Mouse (Mus musculus): ENCODE data around the gene Zc3h12d. TPM values are rescaled to one million over a fixed set of nuclear protein-coding genes. Genes with fewer than 3 reads are reported as not detected.

Gene Zc3h12d
- total RNA-seq, 1 experiment from 2014 or later, result 0.52 TPM

DNA sequence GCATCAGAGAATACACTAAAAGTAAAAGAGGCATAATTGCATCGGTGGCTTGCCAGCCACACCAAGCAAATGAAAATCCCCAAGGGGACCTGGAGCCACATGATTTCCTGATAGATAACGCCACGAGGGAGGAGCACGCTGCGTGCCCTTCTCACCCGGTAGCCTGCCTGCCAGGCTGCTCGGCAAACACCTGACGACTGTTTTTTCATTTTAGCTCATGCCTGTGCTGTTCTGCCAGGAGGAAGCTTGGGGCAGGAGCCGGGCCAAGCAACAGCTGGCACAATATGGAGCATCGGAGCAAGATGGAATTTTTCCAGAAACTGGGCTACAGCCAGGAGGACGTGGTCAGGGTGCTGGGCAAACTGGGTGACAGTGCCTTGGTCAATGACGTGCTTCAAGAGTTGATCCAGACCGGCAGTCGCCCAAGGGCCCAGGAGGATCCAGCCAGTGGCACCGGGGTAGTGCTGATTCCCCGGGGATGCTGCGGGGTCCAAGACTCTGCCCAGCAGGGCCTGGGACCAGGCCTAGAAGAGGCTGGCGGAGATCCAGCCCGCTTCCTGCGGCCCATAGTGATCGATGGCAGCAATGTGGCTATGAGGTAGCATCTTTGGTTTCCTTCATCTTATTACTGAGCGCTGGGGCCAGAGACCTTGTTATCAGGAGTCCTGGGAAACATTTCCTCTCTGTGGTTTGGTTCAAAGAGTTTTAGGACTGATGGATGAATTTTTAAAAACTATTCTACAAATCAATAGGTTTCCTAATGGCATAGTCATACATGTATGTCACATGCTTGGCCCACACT is 7.5 kb downstream of the Zc3h12d start:
- DNase-seq, result peak; percentile 68

DNA sequence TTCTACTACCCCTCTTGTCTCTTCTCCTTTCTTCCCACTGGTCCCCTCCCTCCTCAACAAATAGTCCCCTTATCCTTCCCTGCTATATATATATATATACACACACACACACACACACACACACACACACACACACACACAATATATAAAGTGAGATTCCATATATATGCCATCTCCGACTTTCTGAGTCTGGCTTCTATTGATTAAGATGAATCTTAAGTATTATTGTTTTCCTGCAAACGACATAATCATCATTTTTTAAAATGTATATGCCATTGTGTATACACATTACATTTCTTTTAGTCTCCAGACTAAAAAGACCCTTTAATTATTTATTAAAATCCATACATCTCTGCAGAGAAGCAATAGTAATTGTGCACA is 8.1 kb downstream of the Zc3h12d start:
- DNase-seq, result no peak

- DNase-seq, result no peak
These were observed 8.5 kb downstream of the Zc3h12d start for GRCm38 (mm10) chr10:7840785-7841184.

DNA sequence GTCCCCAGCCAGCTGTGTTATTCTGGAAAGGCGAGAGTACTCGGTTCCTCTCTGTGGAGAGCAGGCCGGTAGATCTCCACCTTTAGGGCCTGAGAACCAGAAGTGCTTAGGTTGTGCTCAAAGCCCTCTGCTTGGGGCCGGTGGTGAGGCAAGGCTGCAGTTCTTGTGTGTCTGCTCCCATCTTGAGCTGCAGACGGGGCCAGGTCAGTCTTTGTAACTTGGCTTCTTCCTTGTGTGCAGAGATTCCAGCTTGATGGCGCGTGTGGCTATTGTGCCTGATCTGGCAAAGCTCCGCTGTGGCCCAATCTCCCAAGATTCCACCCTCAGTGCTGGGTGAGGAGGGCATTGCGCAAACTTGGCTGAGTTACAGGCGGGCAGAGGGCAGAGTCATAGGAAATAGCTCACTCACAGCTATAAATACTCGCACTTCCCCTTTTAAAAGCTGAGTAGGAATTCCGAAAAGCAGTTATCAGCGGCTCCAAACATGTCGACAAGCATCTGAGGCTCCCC is 9.4 kb downstream of the Zc3h12d start:
- DNase-seq, result peak; percentile 92

GRCm38 (mm10) chr10:7843181-7843580 is 10.9 kb downstream of the Zc3h12d start:
- DNase-seq, result no peak

DNA sequence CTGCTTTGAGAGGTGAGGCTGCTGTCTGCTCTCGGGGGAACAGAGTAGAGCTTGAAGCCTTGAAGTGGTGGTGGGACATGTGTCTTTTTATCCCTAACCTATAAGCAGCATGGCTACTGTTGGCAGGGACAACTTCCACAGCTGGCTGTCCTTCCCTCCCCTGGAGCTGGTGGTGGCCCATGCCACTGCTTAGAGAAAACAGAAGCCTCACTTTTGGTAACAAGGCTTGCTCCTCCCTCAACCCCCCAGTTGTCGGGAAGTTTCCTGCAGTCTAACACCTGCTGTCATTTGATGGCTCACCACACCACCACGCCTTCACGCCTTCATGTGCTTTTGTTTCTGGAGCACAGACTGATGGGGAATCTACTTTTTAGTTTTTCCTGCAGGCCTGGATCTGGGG is 11.9 kb downstream of the Zc3h12d start:
- no peak for DNase-seq

- DNase-seq, result no peak
These were observed 12.9 kb downstream of the Zc3h12d start for GRCm38 (mm10) chr10:7845136-7845535.

DNA sequence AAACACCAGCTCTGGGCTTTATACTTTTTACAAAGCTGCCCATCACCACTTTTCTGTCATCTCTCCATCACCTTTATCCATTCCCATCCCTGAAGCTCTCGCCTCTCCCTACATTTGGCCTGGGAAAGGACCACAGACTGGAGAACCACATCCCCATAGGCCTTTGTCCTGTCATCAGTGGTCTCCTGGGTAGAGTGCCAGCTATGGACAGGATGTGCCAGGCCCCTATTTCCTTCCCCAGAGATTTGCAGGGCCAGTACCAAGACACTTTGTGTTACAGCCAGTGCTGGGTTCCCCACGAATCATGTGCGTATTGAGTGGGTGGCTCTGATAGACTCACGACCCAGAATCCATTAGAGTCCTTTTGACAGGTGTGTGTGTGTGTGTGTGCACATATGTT is 13.7 kb downstream of the Zc3h12d start:
- DNase-seq, result no peak

- no peak for DNase-seq
These were observed 14.9 kb downstream of the Zc3h12d start for GRCm38 (mm10) chr10:7847166-7847605.

DNA sequence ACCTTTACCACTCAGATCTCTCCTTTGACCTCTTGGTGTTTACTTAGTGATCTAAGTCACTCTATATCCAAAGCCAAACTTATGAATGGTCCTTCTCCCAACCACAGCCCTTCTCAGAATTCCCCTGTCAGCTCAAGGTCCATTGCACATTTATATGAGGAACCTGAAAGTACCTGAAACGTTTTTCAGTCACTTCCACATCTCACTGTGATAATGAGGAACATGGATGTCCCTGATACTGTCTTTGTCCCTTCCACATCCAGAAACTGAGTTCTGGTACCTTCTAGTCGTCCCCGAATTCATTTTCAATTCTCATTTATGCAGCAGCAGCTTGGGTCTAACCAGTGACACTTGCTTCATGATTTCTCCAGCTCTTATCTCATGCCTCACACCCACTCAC is 19.6 kb downstream of the Zc3h12d start:
- no peak for DNase-seq

- no peak for DNase-seq
These were observed 28.2 kb downstream of the Zc3h12d start for GRCm38 (mm10) chr10:7860494-7860893.

DNA sequence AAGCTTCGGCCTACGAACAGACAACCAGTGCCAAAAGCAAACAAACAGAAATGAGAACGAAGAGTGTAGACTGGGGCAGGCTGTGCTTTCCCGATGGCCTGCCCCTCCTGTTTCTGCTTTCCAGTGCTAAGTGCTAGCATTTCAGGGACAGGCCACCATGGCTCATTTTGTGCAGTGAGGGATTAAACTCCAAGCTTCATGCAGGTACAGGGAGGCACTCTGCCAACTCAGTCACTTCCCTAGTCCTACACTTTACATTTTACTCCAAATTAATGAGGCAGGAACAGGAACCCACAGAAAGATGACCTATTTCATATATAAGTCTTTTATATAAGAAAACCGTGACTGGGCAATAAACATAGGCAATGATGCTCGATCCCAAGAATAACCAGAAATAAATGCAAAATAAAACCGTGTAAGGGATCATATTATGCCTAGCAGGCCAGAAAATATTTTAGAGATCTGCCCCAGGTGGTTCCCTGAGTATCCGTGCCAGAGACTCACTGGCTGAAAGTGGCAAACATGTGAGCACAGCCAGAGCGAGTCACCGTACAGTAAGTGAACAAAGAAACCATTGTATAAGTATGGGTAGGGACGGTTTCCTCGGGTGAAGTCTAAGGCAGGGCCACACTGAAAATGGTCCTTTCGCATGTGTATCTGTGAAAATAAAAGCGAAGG is 29.1 kb downstream of the Zc3h12d start:
- no peak for DNase-seq

GRCm38 (mm10) chr10:7861937-7862657 is 29.8 kb downstream of the Zc3h12d start:
- no peak for DNase-seq

DNA sequence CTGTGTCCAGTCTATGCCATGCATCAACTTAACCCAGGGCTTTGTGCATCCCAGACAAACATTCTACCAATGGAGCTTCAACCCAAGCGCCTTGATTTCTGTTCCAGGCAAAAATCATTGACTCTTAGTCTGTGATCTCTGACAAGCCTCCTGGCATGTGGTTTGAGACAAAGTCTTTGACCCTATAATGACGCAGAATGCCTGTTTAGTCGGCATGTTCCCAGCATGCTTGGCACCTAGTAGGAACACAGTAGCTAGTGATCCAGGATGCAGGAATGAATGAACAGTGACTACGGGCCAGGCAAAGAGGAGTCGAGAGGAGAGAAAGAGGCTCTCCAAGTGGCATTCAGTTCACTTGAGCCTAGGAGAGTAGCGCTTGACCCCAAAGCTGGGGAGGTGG is 31.1 kb downstream of the Zc3h12d start:
- no peak for DNase-seq

- peak; percentile 33 for DNase-seq
These were observed 31.9 kb downstream of the Zc3h12d start for GRCm38 (mm10) chr10:7864184-7864583.

- DNase-seq, result no peak
These were observed 32.5 kb downstream of the Zc3h12d start for GRCm38 (mm10) chr10:7864806-7865205.

GRCm38 (mm10) chr10:7866762-7867665 is 34.7 kb downstream of the Zc3h12d start:
- DNase-seq, result peak; percentile 65

- DNase-seq, result peak; percentile 16
These were observed 35.4 kb downstream of the Zc3h12d start for GRCm38 (mm10) chr10:7867666-7868030.

DNA sequence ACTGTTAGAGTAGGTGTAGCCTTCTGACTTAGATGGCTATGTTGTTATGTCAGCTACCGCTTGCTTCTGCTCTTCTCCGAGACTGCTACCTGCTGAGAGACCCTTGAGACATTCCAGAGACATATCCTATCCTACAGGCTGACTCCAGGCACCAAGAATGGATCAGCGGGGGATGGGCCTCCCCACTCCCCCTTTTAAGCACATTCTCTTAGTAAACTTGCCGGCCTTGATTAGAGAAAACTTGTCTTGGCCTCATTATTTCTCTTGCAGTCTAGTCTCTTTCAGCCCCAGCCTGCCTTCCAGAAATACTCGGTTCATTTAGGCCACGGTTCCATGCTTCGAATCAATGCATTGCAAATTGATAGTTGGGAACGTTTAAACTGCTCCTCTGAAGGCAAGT is 37.5 kb downstream of the Zc3h12d start:
- DNase-seq, result no peak

- DNase-seq, result peak; percentile 31
These were observed 38.5 kb downstream of the Zc3h12d start for GRCm38 (mm10) chr10:7870571-7871315.

DNA sequence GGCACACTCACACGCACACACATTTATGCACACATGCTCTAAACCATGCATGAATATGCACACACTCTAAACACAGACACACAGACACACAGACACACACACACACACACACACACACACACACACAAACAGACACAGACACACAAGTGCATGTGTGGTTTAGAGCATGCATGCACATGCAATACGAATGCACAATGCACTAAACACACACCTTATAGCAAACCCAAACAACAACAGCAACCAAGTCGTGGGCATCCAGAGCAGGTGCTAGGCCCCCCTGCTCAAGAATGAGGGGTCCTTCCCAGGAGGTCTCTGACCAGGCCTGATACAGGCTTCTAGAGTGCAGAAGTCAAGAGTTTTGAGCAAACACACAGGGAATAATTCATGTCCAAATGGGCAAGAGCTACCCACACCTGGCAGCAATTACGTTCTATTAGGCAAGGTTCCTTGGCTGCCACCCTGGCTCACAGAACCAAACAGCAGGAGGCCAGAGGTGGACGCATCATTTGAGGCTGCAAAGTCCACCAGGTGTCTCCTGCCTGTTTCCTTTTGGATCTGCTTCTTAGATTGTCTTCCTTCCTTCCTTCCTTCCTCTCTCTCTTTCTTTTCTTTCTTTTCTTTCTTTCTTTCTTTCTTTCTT is 39.2 kb downstream of the Zc3h12d start:
- no peak for DNase-seq
